Comparison of ENCODE assay signal across 9 mouse cellular contexts in genomic region chr11:27753212-27753912, GRCm38 (mm10).
DNase-seq lines count a peak whose midpoint lies in the region; ATAC-seq and TF ChIP-seq lines count a peak whose summit lies in the region.
"Had no signal": no experiment of that assay in that cellular context is flagged by ENCODE, and none has a peak within 500 bp of the region (broad histone marks: within the 10 kb centered on the region; RNA-seq: fewer than 3 reads in every experiment).

No protein-coding gene starts in this region.

- WGBS in forebrain, postnatal 0 days, result 50% methylated on average over 11 of the region's 11 CpGs
- 35% methylated on average over 11 of the region's 11 CpGs for WGBS in kidney, adult 2 months
- 46% methylated on average over 11 of the region's 11 CpGs for WGBS in midbrain, embryonic 14.5 days

- no peak overlapping the region for H3K4me2 ChIP-seq in forebrain, postnatal 0 days (ENCODE audit: low read depth)
- peak overlapping the region; percentile 18; the same call in 1 of the 2 replicates for H3K4me2 ChIP-seq in midbrain, embryonic 14.5 days (ENCODE audit: low read length)

- TF ChIP-seq POLR2A in kidney, adult 2 months (IDR thresholded peaks at IDR 0.05; ENCODE audit: low read depth, low read length), result no peak

- TF ChIP-seq CTCF in forebrain, postnatal 0 days (IDR thresholded peaks at IDR 0.05; ENCODE audit: low read depth), result peak; percentile 63
- peak; percentile 76 for TF ChIP-seq CTCF in kidney, adult 2 months (conservative IDR thresholded peaks at IDR 0.05; ENCODE audit: insufficient read depth, insufficient read length, low read depth, low read length)

- peak; percentile 4 for DNase-seq in thymus, postnatal 0 days (ENCODE audit: low spot score)
- DNase-seq in thymus, postnatal 25 days, result no peak
- DNase-seq in cerebellum, adult 8-10 months, result peak; percentile 5
- DNase-seq in forebrain, postnatal 0 days, result peak; percentile 20
- peak; percentile 39 for DNase-seq in kidney, adult 2 months
- peak; percentile 7 to 27 for DNase-seq in left cerebral cortex, postnatal 25 days (ENCODE audit: low spot score in 2 of 2)
- peak; percentile 74 for DNase-seq in midbrain, embryonic 14.5 days
- no peak for DNase-seq in B cell, adult 2 months

- intact Hi-C loops in left cerebral cortex, postnatal 25 days (cut with DNase I), result loop anchor here (2.0 kb wide), 1 partner anchor 831 kb away; the partner anchor contains the start of gene Ccdc85a

- no peak overlapping the region for H3K4me3 ChIP-seq in forebrain, postnatal 0 days (ENCODE audit: low read depth, low read length)
- no peak overlapping the region for H3K4me3 ChIP-seq in kidney, adult 2 months (ENCODE audit: insufficient read depth, low read depth, low read length)
- H3K4me3 ChIP-seq in midbrain, embryonic 14.5 days (replicated peaks; ENCODE audit: low read depth, low read length), result no peak overlapping the region
- H3K4me3 ChIP-seq: myocyte had no signal

- H3K36me3 ChIP-seq in forebrain, postnatal 0 days (ENCODE audit: insufficient read depth), result no peaks in the 10 kb centered on the region
- H3K36me3 ChIP-seq in kidney, adult 2 months (ENCODE audit: control insufficient read depth, insufficient read depth, low read length), result no peaks in the 10 kb centered on the region
- H3K36me3 ChIP-seq in midbrain, embryonic 14.5 days (ENCODE audit: control insufficient read depth, insufficient read depth, low read length), result no peaks in the 10 kb centered on the region

- no peaks in the 10 kb centered on the region for H3K9me3 ChIP-seq in forebrain, postnatal 0 days (ENCODE audit: low read length)
- H3K9me3 ChIP-seq in midbrain, embryonic 14.5 days (ENCODE audit: control insufficient read depth, low read length), result no peaks in the 10 kb centered on the region

- no peak overlapping the region for H3K9ac ChIP-seq in forebrain, postnatal 0 days
- H3K9ac ChIP-seq in midbrain, embryonic 14.5 days (replicated peaks; ENCODE audit: low read length), result no peak overlapping the region

- H3K27me3 ChIP-seq in forebrain, postnatal 0 days (ENCODE audit: insufficient read depth, low read length), result no peaks in the 10 kb centered on the region
- H3K27me3 ChIP-seq in kidney, adult 2 months (replicated peaks; ENCODE audit: control insufficient read depth, insufficient read depth, low read length), result no peaks in the 10 kb centered on the region
- no peaks in the 10 kb centered on the region for H3K27me3 ChIP-seq in midbrain, embryonic 14.5 days (ENCODE audit: control insufficient read depth, insufficient read depth, low read length)

- H3K27ac ChIP-seq in forebrain, postnatal 0 days (ENCODE audit: low read depth, low read length), result no peak overlapping the region
- H3K27ac ChIP-seq in kidney, adult 2 months (ENCODE audit: insufficient read depth, low read depth, low read length), result no peak overlapping the region
- H3K27ac ChIP-seq in midbrain, embryonic 14.5 days (replicated peaks; ENCODE audit: low read depth, low read length), result no peak overlapping the region

- peak; percentile 38 for ATAC-seq in forebrain, postnatal 0 days
- ATAC-seq in midbrain, embryonic 14.5 days (ENCODE audit: low FRiP score, low TSS enrichment), result peak; percentile 70

- no peaks in the 10 kb centered on the region for H3K4me1 ChIP-seq in forebrain, postnatal 0 days (ENCODE audit: insufficient read depth)
- H3K4me1 ChIP-seq in kidney, adult 2 months (ENCODE audit: control insufficient read depth, insufficient read depth, low read length), result no peaks in the 10 kb centered on the region
- H3K4me1 ChIP-seq in midbrain, embryonic 14.5 days (ENCODE audit: control insufficient read depth, insufficient read depth, low read length), result no peaks in the 10 kb centered on the region

Comparison
In these comparisons a context has a peak if more than half of its experiments do, and no peak if none do; other contexts are left out.
1. DNase-seq: peak in thymus, postnatal 0 days (single experiment), cerebellum, adult 8-10 months (single experiment), forebrain, postnatal 0 days (single experiment), kidney, adult 2 months (single experiment), left cerebral cortex, postnatal 25 days (2 of 2) and midbrain, embryonic 14.5 days (single experiment); none in thymus, postnatal 25 days (single experiment) and B cell, adult 2 months (0 of 2).